Comparison of ENCODE assay signal across 10 mouse cellular contexts in genomic region chr2:32154998-32155541, GRCm38 (mm10). TPM values are rescaled to one million over a fixed set of nuclear protein-coding genes. Genes with fewer than 3 reads are reported as not detected.
DNase-seq lines count a peak whose midpoint lies in the region; ATAC-seq and TF ChIP-seq lines count a peak whose summit lies in the region.
"Had no signal": no experiment of that assay in that cellular context is flagged by ENCODE, and none has a peak within 500 bp of the region (broad histone marks: within the 10 kb centered on the region; RNA-seq: fewer than 3 reads in every experiment).

No protein-coding gene starts in this region.

- no peaks in the 10 kb centered on the region for H3K27me3 ChIP-seq in embryonic facial prominence, embryonic 13.5 days
- no peaks in the 10 kb centered on the region for H3K27me3 ChIP-seq in intestine, embryonic 15.5 days (replicated peaks)

- peaks cover 9% of the 10 kb centered on the region; the same call in 1 of the 2 replicates for H3K36me3 ChIP-seq in embryonic facial prominence, embryonic 13.5 days
- H3K36me3 ChIP-seq in intestine, embryonic 15.5 days = no peaks in the 10 kb centered on the region

- no peak for DNase-seq in layer of hippocampus, adult 2 months (ENCODE audit: low spot score in 2 of 2)
- DNase-seq in layer of hippocampus, postnatal 25 days (ENCODE audit: extremely low spot score in 1 of 2, low spot score in 1 of 2) = no peak
- DNase-seq in naive thymus-derived CD4-positive, alpha-beta T cell, adult 2 months (ENCODE audit: low read depth) = peak; percentile 51
- DNase-seq in frontal cortex, postnatal 10 days (ENCODE audit: low spot score in 2 of 2) = no peak
- no peak for DNase-seq in frontal cortex, postnatal 36 days (ENCODE audit: low spot score in 2 of 2)
- DNase-seq in layer of hippocampus, postnatal 36 days = no peak
- DNase-seq: embryo, embryonic 11 days; spleen, adult 18-20 months had no signal

- H3K27ac ChIP-seq in layer of hippocampus, adult 2 months = peak overlapping the region; percentile 99
- H3K27ac ChIP-seq in embryonic facial prominence, embryonic 13.5 days = peak overlapping the region; percentile 99
- H3K27ac ChIP-seq in intestine, embryonic 15.5 days = 0 out of 2 replicates have a peak overlapping the region, but pooled peaks have one; percentile 6

- WGBS in embryonic facial prominence, embryonic 13.5 days = 44% methylated on average over 7 of the region's 7 CpGs
- WGBS in intestine, embryonic 15.5 days = 51% methylated on average over 7 of the region's 7 CpGs

- no peak for ATAC-seq in embryonic facial prominence, embryonic 13.5 days (ENCODE audit: insufficient number of reproducible peaks, insufficient read depth, low FRiP score, low TSS enrichment, low read depth)
- no peak for ATAC-seq in intestine, embryonic 15.5 days

- TF ChIP-seq CTCF in layer of hippocampus, adult 2 months (conservative IDR thresholded peaks at IDR 0.05) = peak; percentile 37

- H3K9me3 ChIP-seq in embryonic facial prominence, embryonic 13.5 days = no peaks in the 10 kb centered on the region
- H3K9me3 ChIP-seq in intestine, embryonic 15.5 days = no peaks in the 10 kb centered on the region

- H3K4me2 ChIP-seq in embryonic facial prominence, embryonic 13.5 days = peak overlapping the region; percentile 96
- peak overlapping the region; percentile 90 for H3K4me2 ChIP-seq in intestine, embryonic 15.5 days (replicated peaks)

- peak overlapping the region; percentile 31 for H3K4me3 ChIP-seq in layer of hippocampus, adult 2 months
- 0 out of 2 replicates have a peak overlapping the region, but pooled peaks have one; percentile 88 for H3K4me3 ChIP-seq in embryonic facial prominence, embryonic 13.5 days
- no peak overlapping the region for H3K4me3 ChIP-seq in intestine, embryonic 15.5 days (replicated peaks)

- 0 out of 2 replicates have a peak overlapping the region, but pooled peaks have one; percentile 3 for H3K9ac ChIP-seq in embryonic facial prominence, embryonic 13.5 days
- H3K9ac ChIP-seq in intestine, embryonic 15.5 days = no peak overlapping the region

- peaks cover 75% of the 10 kb centered on the region for H3K4me1 ChIP-seq in embryonic facial prominence, embryonic 13.5 days
- H3K4me1 ChIP-seq in intestine, embryonic 15.5 days (replicated peaks) = peaks cover 73% of the 10 kb centered on the region

RNA-seq across cellular contexts. Expression of gene Prrc2b, which starts 4.2 kb away (rescaled TPM):
- total RNA-seq in layer of hippocampus, adult 2 months (2021) = 100 to 1,000 TPM; 288 to 305 TPM
- total RNA-seq in layer of hippocampus, postnatal 25 days (2021) = 100 to 1,000 TPM; 248 to 275 TPM
- 44.8 and 57.7 TPM in 2 replicates for polyA plus RNA-seq in embryonic facial prominence, embryonic 13.5 days (2015; fragmentation: Nextera tagmentation; extraction: Ambion mirVana)
- polyA plus RNA-seq in intestine, embryonic 15.5 days (2015; fragmentation: Nextera tagmentation; extraction: Ambion mirVana) = 32.5 and 36.1 TPM in 2 replicates
- 100 to 1,000 TPM; 271 to 276 TPM for total RNA-seq in layer of hippocampus, postnatal 36 days (2021)

RNA-seq across cellular contexts. Expression of gene Plpp7, which starts 59.7 kb away (rescaled TPM):
- total RNA-seq in layer of hippocampus, adult 2 months (2021) = 10 to 100 TPM; 20.2 to 21.8 TPM
- 10 to 100 TPM; 23.7 to 24.4 TPM for total RNA-seq in layer of hippocampus, postnatal 25 days (2021)
- 5.7 and 6.2 TPM in 2 replicates for polyA plus RNA-seq in embryonic facial prominence, embryonic 13.5 days (2015; fragmentation: Nextera tagmentation; extraction: Ambion mirVana)
- 4.3 and 4.5 TPM in 2 replicates for polyA plus RNA-seq in intestine, embryonic 15.5 days (2015; fragmentation: Nextera tagmentation; extraction: Ambion mirVana)
- total RNA-seq in layer of hippocampus, postnatal 36 days (2021) = 10 to 100 TPM; 23.2 to 24.9 TPM

Comparison
In these comparisons a context has a peak if more than half of its experiments do, and no peak if none do; other contexts are left out.
1. H3K27ac ChIP-seq: peak in every context shown above with its lines; median percentile 99 in layer of hippocampus, adult 2 months; 99 in embryonic facial prominence, embryonic 13.5 days; 6 in intestine, embryonic 15.5 days.